Mouse (Mus musculus) heart, postnatal 0 days (tissue): ENCODE results near the gene Olfr1393. TPM values are rescaled to one million over a fixed set of nuclear protein-coding genes. Genes with fewer than 3 reads are reported as not detected.

ENCODE experiments used
- ATAC-seq: fragments of 200-750 bp; cut with Nextera tagmentation; 2 replicates; pipeline ENCODE4 v1.8.0; 2017; ENCODE audit warnings: low read depth, moderate number of reproducible peaks, moderate library complexity; ENCODE audit not compliant: insufficient read depth
- DNase-seq: peaks from one replicate; pipeline ENCODE4 v3.0.0-alpha.2; 2016; ENCODE audit warnings: low spot score
- H3K27ac ChIP-seq: fragments of 300-500 bp; sonication (generic); 2 replicates; pipeline ENCODE4 v1.5.1; 2014; ENCODE audit warnings: low read depth, mild to moderate bottlenecking
- H3K27me3 ChIP-seq: fragments of 300-500 bp; sonication (generic); 2 replicates; pipeline ENCODE4 v1.6.1; 2014; ENCODE audit warnings: low read length, mixed read lengths; ENCODE audit not compliant: control insufficient read depth, insufficient read depth
- H3K36me3 ChIP-seq: fragments of 300-500 bp; sonication (generic); replicated peaks from 2 replicates; pipeline ENCODE4 v1.6.1; 2014; ENCODE audit warnings: low read length, mixed read lengths; ENCODE audit not compliant: control insufficient read depth, insufficient read depth
- H3K4me1 ChIP-seq: fragments of 300-500 bp; sonication (generic); 2 replicates; pipeline ENCODE4 v1.6.1; 2014; ENCODE audit warnings: antibody characterized with exemption; ENCODE audit not compliant: control insufficient read depth, insufficient read depth
- H3K4me2 ChIP-seq: fragments of 300-500 bp; sonication (generic); 2 replicates; pipeline ENCODE4 v1.6.1; 2014; ENCODE audit warnings: low read depth, mild to moderate bottlenecking, low read length, moderate library complexity
- H3K4me3 ChIP-seq: fragments of 300-500 bp; sonication (generic); 2 replicates; pipeline ENCODE4 v1.5.1; 2014; ENCODE audit warnings: low read depth, low read length
- H3K9ac ChIP-seq: fragments of 300-500 bp; sonication (generic); replicated peaks from 2 replicates; pipeline ENCODE4 v1.6.1; 2014; ENCODE audit warnings: low read depth, low read length, mixed read lengths
- H3K9me3 ChIP-seq: fragments of 300-500 bp; sonication (generic); replicated peaks from 2 replicates; pipeline ENCODE4 v1.6.1; 2016; ENCODE audit warnings: low read length; ENCODE audit not compliant: control insufficient read depth
- CTCF ChIP-seq: IDR thresholded peaks from 2 replicates; pipeline ENCODE4 v1.5.1; 2016; ENCODE audit warnings: antibody characterized with exemption, control low read depth, low read depth
- EP300 ChIP-seq: IDR thresholded peaks from 2 replicates; pipeline ENCODE4 v1.6.1; 2016; ENCODE audit warnings: antibody characterized with exemption, low read depth
- WGBS: fragments of 180-500 bp; shearing (Covaris S2); extraction: QIAGEN DNeasy Blood & Tissue Kit; methylation state at CpG from one replicate; pipeline ENCODE4 v1.1.7; 2014; 5-methylcytosine and 5-hydroxymethylcytosine counted together
- polyA plus RNA-seq: library from polyadenylated mRNA; unstranded; fragments of >200 nt; fragmentation: Nextera tagmentation; extraction: Ambion mirVana; gene quantifications from 2 replicates; pipeline ENCODE4 v1.2.1, GENCODE M21; 2015
- total RNA-seq: library from RNA; depleted of rRNA; stranded (reverse); fragments of >200 nt; gene quantifications from 2 replicates; pipeline ENCODE4 v1.2.3, GENCODE M21; 2014; ENCODE audit warnings: low replicate concordance

Olfr1393 gene
- total and polyA plus RNA-seq, 2 experiments from 2014 or later: 0.30 TPM; not detected in 1

- TF ChIP-seq CTCF (no peak), EP300 (no peak)
- peak overlapping the region; percentile 97 for H3K27ac ChIP-seq
- 68% methylated on average over 6 of the region's 6 CpGs for WGBS
- H3K36me3 ChIP-seq: peaks cover 22% of the 10 kb centered on the region
- no peak overlapping the region for H3K9ac ChIP-seq
- no peak for DNase-seq
- no peak for ATAC-seq
- no peaks in the 10 kb centered on the region for H3K27me3 ChIP-seq
- peak overlapping the region; percentile 81; the same call in 1 of the 2 replicates for H3K4me3 ChIP-seq
- no peaks in the 10 kb centered on the region for H3K9me3 ChIP-seq
- peaks cover 69% of the 10 kb centered on the region for H3K4me1 ChIP-seq
- peak overlapping the region; percentile 83; the same call in 1 of the 2 replicates for H3K4me2 ChIP-seq
Observed at GRCm38 (mm10) chr11:49248974-49249700, 29.0 kb upstream of the Olfr1393 start.

- Histone ChIP-seq H3K9me3 (no peaks in the 10 kb centered on the region), H3K9ac (peak overlapping the region; percentile 90), H3K27me3 (no peaks in the 10 kb centered on the region), H3K4me2 (peak overlapping the region; percentile 83), H3K27ac (peak overlapping the region; percentile 97), H3K4me3 (peak overlapping the region; percentile 81), H3K4me1 (peaks cover 65% of the 10 kb centered on the region), H3K36me3 (peaks cover 30% of the 10 kb centered on the region)
- DNase-seq (no peak), ATAC-seq (no peak)
- no peak for TF ChIP-seq EP300
- no peak for TF ChIP-seq CTCF
- 25% methylated on average over 10 of the region's 10 CpGs for WGBS
Observed at GRCm38 (mm10) chr11:49249811-49250421, 28.2 kb upstream of the Olfr1393 start.

- peaks cover 37% of the 10 kb centered on the region for H3K36me3 ChIP-seq
- H3K4me3 ChIP-seq: peak overlapping the region; percentile 81
- H3K27me3 ChIP-seq: no peaks in the 10 kb centered on the region
- H3K4me1 ChIP-seq: peaks cover 57% of the 10 kb centered on the region
- H3K27ac ChIP-seq: peak overlapping the region; percentile 97
- H3K4me2 ChIP-seq: peak overlapping the region; percentile 83
- WGBS: 1% methylated on average over 44 of the region's 45 CpGs
- ATAC-seq: peak; percentile 95
- peak overlapping the region; percentile 90 for H3K9ac ChIP-seq
- H3K9me3 ChIP-seq: no peaks in the 10 kb centered on the region
- peak; percentile 85 for DNase-seq
- TF ChIP-seq CTCF: peak; percentile 23
- TF ChIP-seq EP300: no peak
Observed at GRCm38 (mm10) chr11:49250422-49251379, 27.4 kb upstream of the Olfr1393 start.

- peaks cover 52% of the 10 kb centered on the region for H3K4me1 ChIP-seq
- DNase-seq: no peak
- no peak for ATAC-seq
- TF ChIP-seq CTCF: no peak
- TF ChIP-seq EP300: no peak
- peak overlapping the region; percentile 97 for H3K27ac ChIP-seq
- peak overlapping the region; percentile 83 for H3K4me2 ChIP-seq
- H3K4me3 ChIP-seq: peak overlapping the region; percentile 81
- no peaks in the 10 kb centered on the region for H3K9me3 ChIP-seq
- H3K36me3 ChIP-seq: peaks cover 37% of the 10 kb centered on the region
- WGBS: 55% methylated on average over 7 of the region's 7 CpGs
- no peaks in the 10 kb centered on the region for H3K27me3 ChIP-seq
- H3K9ac ChIP-seq: peak overlapping the region; percentile 90
Observed at GRCm38 (mm10) chr11:49251380-49251761, 26.7 kb upstream of the Olfr1393 start.

- WGBS: 64% methylated on average over 5 of the region's 5 CpGs
- Histone ChIP-seq H3K27ac (no peak overlapping the region), H3K27me3 (no peaks in the 10 kb centered on the region), H3K9ac (0 out of 2 replicates have a peak overlapping the region, but pooled peaks have one; percentile 11), H3K4me3 (peak overlapping the region; percentile 81), H3K4me2 (peak overlapping the region; percentile 83), H3K36me3 (peaks cover 40% of the 10 kb centered on the region), H3K4me1 (peaks cover 47% of the 10 kb centered on the region), H3K9me3 (no peaks in the 10 kb centered on the region)
- TF ChIP-seq CTCF: no peak
- TF ChIP-seq EP300: no peak
- ATAC-seq: no peak
- DNase-seq: no peak
Observed at GRCm38 (mm10) chr11:49252048-49252447, 26.1 kb upstream of the Olfr1393 start.
